Mouse (Mus musculus) E14TG2a.4 (cell line): ENCODE results near the gene Acot6.
"Not testable (repeated sequence)": the region's sequence is repeated elsewhere in the genome, so short reads cannot be mapped to it uniquely, and the experiment has no call there.

Experiments
- H3K27me3 ChIP-seq: 2 replicates; pipeline ENCODE4 v1.6.1; 2014; ENCODE audit warnings: low read length, control low read depth; ENCODE audit not compliant: insufficient read depth
- H3K36me3 ChIP-seq: 2 replicates; pipeline ENCODE4 v1.6.1; 2014; ENCODE audit warnings: low read length, control low read depth; ENCODE audit not compliant: insufficient read depth
- H3K4me1 ChIP-seq: replicated peaks from 2 replicates; pipeline ENCODE4 v1.6.1; 2014; ENCODE audit warnings: low read depth, low read length, control low read depth
- H3K4me3 ChIP-seq: replicated peaks from 2 replicates; pipeline ENCODE4 v1.5.1; 2014; ENCODE audit warnings: mild to moderate bottlenecking, low read length
- H3K9me3 ChIP-seq: 2 replicates; pipeline ENCODE4 v1.6.1; 2014; ENCODE audit warnings: low read length, control low read depth
- CTCF ChIP-seq: conservative IDR thresholded peaks from 2 replicates; pipeline ENCODE4 v1.5.1; 2014; ENCODE audit warnings: low read length
- NANOG ChIP-seq: IDR thresholded peaks from 2 replicates; pipeline ENCODE4 v1.6.1; 2014; ENCODE audit warnings: borderline replicate concordance, low read length, mixed read lengths
- POU5F1 ChIP-seq: IDR thresholded peaks from 2 replicates; pipeline ENCODE4 v1.6.1; 2014; ENCODE audit warnings: low read length, borderline replicate concordance

Acot6 gene

DNA sequence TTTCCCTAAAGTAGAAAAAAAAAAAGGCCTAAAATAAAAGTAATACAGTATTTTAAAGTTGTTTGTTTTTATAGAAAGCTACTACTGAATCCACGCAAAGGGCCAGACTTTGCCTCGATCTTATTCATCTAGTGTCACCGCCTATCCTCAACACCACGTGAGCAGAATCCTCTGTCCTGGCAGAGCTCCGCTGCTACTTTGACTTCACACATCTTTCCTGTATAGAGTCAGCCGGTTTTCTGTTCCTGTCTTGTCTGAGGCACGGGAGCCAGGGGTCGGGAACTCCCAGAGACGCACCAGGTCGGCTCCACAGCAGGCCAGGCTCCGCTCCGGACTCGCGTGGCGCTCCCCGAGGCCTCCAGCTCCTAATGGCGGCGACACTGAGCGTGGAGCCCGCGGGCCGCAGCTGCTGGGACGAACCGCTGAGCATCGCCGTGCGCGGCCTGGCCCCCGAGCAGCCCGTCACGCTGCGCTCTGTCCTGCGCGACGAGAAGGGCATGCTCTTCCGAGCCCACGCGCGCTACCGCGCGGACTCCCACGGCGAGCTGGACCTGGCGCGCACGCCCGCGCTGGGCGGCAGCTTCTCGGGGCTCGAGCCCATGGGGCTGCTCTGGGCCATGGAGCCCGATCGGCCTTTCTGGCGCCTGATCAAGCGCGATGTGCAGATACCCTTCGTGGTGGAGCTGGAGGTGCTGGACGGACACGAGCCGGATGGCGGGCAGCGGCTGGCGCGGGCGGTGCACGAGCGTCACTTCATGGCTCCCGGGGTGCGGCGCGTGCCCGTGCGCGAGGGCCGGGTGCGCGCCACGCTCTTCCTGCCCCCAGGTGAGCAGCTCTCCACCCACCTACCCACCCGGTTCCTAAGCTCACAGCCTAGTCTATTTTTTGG is at the start of gene Acot6:
Gene Acot6 (plus strand): TSS at position 51 of the 889 bp plus-strand sequence.
- not testable (repeated sequence) for H3K9me3 ChIP-seq, H3K4me1 ChIP-seq, H3K36me3 ChIP-seq
- H3K4me3 ChIP-seq = peak within 1 kb of the TSS; percentile 78
- peaks cover 33% of the 10 kb centered on the region for H3K27me3 ChIP-seq

DNA sequence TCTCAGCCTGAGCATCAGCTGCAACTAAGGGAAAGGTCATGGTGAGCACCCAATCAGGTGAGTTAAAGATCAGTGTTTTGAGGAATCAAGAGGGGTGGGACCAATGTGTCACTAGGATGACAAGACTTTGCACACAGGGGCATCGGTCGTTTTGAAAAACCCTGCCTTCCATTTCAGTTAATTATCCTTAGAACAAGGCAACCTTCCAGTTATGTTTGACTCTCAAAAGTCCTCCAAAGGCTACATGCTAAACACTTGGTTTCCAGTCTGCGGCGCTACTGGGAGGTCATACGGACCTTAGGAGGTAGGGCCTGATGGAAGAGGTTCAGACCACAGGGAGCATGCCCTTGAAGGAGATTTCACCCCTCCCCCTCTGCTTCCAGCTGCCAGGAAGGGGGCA is 49.7 kb upstream of the Acot6 start:
- peaks cover 36% of the 10 kb centered on the region for H3K27me3 ChIP-seq
- peaks cover 15% of the 10 kb centered on the region for H3K9me3 ChIP-seq
- not testable (repeated sequence) for H3K36me3 ChIP-seq, H3K4me3 ChIP-seq
- H3K4me1 ChIP-seq = peaks cover 41% of the 10 kb centered on the region

DNA sequence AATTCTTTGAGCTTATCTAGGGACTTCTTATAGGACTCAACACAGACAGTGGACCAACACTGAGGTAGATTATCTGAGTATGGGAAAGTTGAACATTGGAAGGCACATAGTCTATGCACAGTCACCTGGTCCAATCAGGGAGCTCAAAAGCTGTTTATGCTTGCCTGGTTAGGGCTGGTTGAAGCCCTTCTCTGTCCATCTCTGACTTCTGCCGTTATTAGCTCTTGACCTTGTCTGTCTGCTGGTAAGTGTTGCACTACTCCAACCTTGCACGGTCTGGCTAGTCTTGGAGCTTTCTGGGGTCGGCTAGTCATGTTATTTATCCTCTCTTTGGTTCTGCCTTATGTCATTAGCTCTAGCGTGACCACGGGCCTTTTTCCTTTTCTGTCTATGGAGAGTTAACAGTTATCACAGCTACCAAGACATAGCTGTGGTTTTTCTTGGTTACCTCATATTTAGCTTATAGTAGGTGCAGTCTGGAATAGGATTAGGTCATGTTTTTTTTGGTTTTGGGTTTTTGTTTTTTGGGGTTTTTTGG is 48.4 kb upstream of the Acot6 start, which contains the start of gene Acot3:
Gene Acot3 (plus strand): TSS at position 208 of the 538 bp plus-strand sequence.
- no peak for TF ChIP-seq POU5F1
- TF ChIP-seq CTCF = no peak
- TF ChIP-seq NANOG = no peak
- peaks cover 15% of the 10 kb centered on the region for H3K9me3 ChIP-seq
- no peaks in the 10 kb centered on the region for H3K36me3 ChIP-seq
- peaks cover 35% of the 10 kb centered on the region for H3K27me3 ChIP-seq
- H3K4me3 ChIP-seq = peak within 1 kb of the TSS; percentile 76
- H3K4me1 ChIP-seq = peaks cover 45% of the 10 kb centered on the region

DNA sequence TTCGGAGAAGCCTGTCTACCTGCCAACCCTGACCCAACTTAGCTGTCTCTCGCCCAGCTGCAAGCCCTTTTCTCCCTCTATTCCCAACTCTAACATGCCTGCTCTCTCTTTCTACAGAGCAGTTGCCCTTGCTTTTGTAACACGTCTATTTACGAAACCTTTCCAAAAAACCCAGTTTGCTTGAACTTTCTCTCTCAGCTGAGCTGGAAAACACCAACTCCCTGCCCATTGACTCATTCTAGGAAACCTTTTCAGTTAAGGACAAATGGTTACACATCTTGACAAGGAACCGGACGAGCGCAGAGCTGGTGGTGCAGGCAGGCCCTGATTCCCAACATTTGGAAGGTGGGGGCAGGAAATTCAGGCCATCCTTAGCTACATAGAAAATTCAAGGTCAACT is 47.8 kb upstream of the Acot6 start:
- no peak overlapping the region for H3K4me3 ChIP-seq
- peaks cover 37% of the 10 kb centered on the region for H3K27me3 ChIP-seq
- TF ChIP-seq POU5F1 (no peak), CTCF (no peak), NANOG (no peak)
- H3K36me3 ChIP-seq = no peaks in the 10 kb centered on the region
- H3K4me1 ChIP-seq = peaks cover 45% of the 10 kb centered on the region
- H3K9me3 ChIP-seq = peaks cover 15% of the 10 kb centered on the region

DNA sequence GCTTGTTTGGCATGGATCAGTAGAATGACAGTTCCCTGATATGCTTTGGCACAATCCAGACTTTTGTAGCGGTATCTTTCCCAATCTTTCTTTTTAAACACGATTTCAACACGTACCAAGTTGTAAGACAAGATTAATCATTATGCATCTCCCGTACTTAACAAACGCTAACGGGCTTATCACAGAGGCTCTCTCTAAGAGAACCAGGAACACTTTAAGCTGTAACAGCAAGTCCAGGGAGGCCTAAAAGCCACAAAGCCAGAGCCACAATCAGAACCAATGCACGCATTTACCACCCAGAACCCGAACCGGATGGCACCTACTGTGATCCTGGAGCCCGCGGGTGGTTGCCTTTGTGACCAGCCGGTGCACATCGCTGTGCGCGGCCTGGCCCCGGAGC is 47.3 kb upstream of the Acot6 start:
- Histone ChIP-seq H3K4me1 (peaks cover 45% of the 10 kb centered on the region), H3K4me3 (peak overlapping the region; percentile 76), H3K9me3 (peaks cover 11% of the 10 kb centered on the region), H3K36me3 (no peaks in the 10 kb centered on the region), H3K27me3 (peaks cover 42% of the 10 kb centered on the region)
- TF ChIP-seq NANOG (no peak), POU5F1 (no peak), CTCF (no peak)

DNA sequence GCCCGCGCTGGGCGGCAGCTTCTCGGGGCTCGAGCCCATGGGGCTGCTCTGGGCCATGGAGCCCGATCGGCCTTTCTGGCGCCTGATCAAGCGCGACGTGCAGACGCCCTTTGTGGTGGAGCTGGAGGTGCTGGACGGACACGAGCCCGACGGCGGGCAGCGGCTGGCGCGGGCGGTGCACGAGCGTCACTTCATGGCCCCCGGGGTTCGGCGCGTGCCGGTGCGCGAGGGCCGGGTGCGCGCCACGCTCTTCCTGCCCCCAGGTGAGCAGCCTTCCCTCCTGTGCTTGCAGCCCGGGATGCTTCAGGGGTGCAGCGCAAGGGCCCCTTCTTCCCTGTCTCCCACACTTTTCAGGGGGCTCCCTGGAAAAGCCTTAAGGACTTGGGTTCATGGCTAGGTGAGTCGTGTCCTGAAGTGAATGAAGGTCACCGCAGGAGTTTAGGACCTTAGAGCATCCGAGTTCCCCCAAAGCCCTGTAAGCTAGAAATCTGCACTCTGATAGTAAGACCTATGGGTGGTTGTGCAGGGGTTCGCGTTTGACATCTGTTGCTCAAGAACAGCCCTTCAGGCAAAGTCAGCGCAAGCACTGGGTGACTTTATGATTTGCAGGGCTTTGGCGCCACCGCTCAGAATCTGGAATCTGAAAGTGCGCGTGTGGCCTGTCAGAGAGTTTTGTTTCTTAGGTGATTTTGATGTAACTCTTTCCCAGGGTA is 46.6 kb upstream of the Acot6 start:
- Histone ChIP-seq H3K9me3 (peaks cover 4% of the 10 kb centered on the region), H3K27me3 (peaks cover 42% of the 10 kb centered on the region), H3K4me3 (peak overlapping the region; percentile 76), H3K36me3 (no peaks in the 10 kb centered on the region), H3K4me1 (peaks cover 45% of the 10 kb centered on the region)
- TF ChIP-seq POU5F1 = no peak
- no peak for TF ChIP-seq CTCF
- no peak for TF ChIP-seq NANOG

DNA sequence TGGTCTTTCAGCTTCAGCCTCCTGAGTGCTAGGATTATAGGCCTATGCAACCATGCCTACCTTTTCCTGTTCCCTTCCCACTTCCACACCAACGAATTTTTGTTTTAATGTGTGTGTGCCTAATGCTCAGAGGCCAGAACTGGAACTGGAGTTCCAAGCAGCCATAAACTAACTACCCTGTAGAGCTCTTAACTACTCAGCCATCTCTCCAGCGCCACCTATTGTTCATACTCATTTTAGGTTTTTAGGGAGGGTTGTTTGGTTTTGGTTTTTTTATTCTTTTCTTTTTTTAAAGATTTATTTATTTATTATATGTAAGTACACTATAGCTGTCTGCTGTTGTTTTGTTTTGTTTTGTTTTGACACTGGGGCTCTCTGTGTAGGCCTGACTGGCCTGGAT is 39.5 kb upstream of the Acot6 start:
- 0 out of 2 replicates have a peak, but pooled peaks cover 2% of the 10 kb centered on the region for H3K9me3 ChIP-seq
- no peaks in the 10 kb centered on the region for H3K36me3 ChIP-seq
- peak; percentile 67 for TF ChIP-seq CTCF
- no peak for TF ChIP-seq POU5F1
- H3K4me1 ChIP-seq = peaks cover 13% of the 10 kb centered on the region
- H3K27me3 ChIP-seq = peaks cover 20% of the 10 kb centered on the region
- H3K4me3 ChIP-seq = no peak overlapping the region

DNA sequence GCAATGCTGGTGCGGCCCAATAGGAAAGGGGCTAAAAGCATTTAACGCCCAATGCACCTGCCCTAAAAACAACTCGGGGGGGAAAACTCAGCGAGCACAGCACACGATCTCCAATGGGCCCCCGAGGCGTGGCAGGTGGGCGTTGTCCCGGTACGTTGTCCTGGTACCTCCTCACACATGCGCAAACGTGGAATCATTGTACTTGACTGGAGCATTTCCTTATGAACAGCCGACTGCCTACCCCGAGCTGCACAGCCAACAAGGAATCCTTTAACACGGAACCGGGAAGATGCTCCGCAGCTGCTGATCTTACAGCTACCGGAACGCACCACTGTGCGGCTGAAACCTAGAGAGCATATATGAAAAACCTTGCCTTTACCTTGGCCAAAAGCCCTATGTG is 38.1 kb upstream of the Acot6 start:
- no peak for TF ChIP-seq CTCF
- TF ChIP-seq POU5F1 = no peak
- no peak for TF ChIP-seq NANOG
- H3K27me3 ChIP-seq = peaks cover 27% of the 10 kb centered on the region
- 0 out of 2 replicates have a peak, but pooled peaks cover 2% of the 10 kb centered on the region for H3K9me3 ChIP-seq
- H3K4me3 ChIP-seq = peak overlapping the region; percentile 54
- H3K36me3 ChIP-seq = no peaks in the 10 kb centered on the region
- peaks cover 11% of the 10 kb centered on the region for H3K4me1 ChIP-seq

DNA sequence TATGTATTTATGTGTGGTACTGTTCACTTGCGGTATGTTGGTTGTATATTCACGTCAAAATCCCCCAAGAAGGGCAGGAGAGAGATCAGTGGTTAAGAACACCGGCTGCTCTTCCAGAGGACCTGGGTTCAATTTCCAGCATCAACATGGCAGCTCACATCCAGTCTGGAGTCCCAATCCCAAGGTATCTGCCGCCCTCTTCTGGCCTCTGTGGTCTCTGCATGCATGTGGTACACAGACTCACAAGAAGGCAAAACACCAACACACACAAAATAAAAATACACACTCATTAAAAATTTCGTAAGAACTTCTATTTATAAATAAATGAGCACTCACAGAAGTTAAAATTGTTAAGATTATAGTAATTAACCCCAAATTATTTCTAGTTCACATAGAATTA is 37.2 kb upstream of the Acot6 start:
- Histone ChIP-seq H3K27me3 (peaks cover 28% of the 10 kb centered on the region), H3K4me1 (peaks cover 11% of the 10 kb centered on the region), H3K4me3 (no peak overlapping the region), H3K36me3 (no peaks in the 10 kb centered on the region), H3K9me3 (0 out of 2 replicates have a peak, but pooled peaks cover 2% of the 10 kb centered on the region)
- TF ChIP-seq NANOG (no peak), CTCF (peak; percentile 62)
